Mouse (Mus musculus): ENCODE results near the gene Gm17349.
A peak's percentile ranks its signal among the peaks of the same experiment; 100 is the strongest.
"Not testable (repeated sequence)": the region's sequence is repeated elsewhere in the genome, so short reads cannot be mapped to it uniquely, and the experiment has no call there.

Gene Gm17349

DNA sequence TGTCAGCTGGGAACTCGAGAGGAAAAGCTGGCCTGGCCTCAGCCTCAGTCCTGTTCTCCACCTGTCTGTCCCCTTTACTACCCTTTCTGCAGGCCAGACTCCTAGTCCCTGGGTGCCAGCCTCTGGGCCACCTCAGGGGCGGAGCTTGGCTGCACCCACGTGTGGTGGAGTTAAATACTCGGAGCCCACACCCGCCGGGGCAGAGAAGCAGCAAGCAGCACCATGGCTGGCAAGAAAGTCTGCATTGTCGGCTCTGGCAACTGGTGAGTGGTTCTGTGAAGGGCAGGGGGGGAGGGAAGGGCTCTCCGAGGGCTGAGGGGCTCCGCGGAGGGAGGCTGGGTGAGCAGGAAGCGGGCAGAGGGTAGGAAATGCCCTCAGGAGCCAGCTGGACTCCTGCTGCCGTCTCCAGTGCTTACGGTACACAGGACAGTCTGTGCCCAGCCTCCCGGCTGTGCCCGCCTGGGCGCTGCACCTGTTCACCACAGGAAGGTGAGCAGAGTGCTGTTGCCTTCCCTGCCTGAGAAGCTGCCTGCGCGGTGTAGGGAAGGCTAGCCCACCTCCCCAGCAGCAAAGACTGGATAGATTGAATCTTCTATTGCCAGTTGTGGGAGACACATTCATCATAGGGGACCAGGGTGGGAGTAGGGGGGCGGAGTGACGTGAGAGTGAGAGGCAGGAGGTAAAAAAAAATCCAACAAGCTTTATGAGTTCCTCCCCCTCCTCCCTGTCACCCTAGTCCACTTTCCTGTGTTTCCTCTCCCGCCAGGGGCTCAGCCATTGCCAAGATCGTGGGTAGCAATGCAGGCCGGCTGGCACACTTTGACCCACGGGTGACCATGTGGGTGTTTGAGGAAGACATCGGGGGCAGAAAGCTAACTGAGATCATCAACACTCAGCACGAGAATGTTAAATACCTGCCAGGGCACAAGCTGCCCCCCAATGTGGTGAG is 12.4 kb upstream of the Gm17349 start, which contains the start of gene Gpd1:
Gene Gpd1, plus strand, starts transcription at position 130 of the 949 bp plus-strand sequence.
- DNase-seq (ENCODE audit: low spot score), result peak; percentile 61

DNA sequence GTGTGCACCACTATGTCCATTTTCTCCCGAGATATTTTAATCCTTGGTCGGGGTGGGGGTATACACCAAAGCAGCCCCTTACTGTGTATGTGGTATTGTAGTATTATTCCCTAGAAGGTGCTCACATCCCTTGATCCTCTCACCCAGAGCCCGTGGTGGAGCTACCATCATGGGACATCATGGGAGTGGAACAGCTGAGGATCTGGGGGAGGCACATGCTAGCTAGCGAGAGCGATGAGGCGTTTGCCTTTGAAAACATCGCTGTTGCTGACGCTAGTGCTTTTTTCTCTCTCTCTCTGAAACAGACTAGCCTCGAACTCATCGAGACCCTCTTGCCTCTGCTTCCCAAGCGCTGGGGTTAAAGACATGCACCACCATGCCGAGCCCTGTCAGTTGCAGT is 11.5 kb upstream of the Gm17349 start:
- no peak for DNase-seq (ENCODE audit: low spot score)

DNA sequence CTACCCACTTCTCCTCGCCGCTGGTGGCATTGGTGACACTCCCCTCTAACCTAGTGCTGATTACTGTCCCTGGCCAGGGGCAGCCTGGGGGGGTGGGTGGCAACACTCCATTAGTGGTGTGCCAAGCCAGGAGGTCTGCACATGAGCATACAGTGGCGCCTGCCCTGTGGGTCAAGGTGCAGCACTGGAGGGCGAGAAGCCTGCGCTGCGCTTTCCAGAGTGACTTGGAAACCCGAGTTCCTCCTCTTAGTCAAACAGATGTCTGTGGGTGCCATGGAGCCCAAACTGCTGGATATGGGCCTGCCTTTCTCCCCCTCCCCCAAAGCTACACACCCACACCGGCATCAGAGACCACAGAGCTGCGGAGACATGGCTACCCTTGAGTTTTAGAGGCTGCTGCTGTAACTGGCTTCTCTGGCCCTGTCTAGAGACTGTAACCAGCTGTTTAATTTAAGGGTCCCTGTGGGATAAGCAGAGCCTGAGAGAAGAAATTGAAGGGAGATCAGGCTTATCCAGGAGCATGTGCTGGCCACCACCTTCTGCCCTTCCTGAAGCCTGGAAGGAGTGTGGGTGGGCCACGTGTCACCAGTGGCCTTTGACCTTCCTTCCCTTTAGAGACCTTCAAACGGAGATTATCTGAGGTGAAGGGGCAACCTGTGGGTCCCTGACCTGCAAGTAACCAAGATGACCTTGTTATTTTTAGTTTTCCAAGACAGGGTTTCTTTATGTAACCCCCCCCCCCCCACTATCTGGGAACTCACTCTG is 10.9 kb upstream of the Gm17349 start:
- DNase-seq (ENCODE audit: low spot score), result no peak

DNA sequence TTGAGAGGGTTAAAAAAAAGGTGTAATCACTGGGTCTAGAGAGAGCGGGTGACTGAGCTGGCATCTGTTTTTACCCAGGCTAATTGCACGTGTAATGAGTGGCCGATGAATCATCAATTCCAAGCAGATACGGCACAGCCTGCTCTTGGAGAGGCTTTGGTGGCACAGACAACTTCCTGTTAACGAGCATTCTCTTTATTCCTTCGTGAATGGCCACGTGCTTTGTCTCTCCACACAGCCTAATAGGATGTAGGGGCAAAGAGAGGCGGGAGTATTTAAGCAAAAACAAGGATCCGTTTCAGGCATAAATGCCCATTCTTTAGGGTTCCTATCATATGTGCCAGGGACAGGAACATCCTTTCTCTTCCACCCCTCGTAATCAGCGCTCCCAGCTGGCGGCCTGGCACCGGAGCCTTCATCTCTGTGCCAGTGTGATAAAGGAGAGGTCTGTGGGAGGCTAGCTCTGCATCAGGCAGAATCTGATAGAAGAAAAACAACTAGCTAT is 10.1 kb upstream of the Gm17349 start:
- no peak for DNase-seq (ENCODE audit: low spot score)

DNA sequence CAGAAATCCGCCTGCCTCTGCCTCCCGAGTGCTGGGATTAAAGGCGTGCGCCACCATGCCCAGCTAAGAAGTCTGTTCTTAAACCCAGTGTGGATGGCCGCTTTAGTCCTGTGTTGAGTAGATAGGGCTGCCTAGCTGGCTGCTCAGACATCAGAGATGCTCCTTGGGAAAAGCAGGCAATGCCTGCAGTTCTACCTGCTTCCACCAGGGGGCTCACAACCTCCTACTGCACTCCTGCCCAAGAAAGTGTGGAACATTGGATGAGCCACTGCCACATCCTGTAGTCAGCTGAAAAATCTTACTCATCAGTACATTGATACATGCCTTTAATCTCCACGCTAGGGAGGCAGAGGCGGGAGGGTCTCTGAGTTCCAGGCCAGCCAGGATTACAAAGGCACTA is 9.6 kb upstream of the Gm17349 start:
- DNase-seq (ENCODE audit: low spot score), result peak; percentile 72

DNA sequence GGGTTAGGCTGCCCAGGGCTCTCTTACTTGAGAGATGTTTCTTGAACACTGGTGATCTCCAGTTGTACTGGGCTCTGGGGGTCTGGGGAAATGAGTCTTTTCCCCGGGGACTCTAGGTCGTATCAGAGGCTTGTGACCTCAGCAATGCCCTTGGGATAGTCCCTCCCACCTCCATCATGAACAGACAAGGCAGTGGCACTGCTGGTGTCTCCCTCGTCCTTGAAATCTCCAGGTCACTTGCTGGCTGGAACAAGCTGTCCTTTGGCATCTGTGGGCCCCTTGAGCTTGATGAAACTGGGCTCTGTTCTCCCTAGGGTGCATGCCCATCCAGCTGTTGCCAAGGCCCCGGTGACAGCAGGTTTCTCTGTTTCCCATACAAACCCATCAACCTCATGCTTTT is 8.9 kb upstream of the Gm17349 start:
- peak; percentile 50 for DNase-seq (ENCODE audit: low spot score)

DNA sequence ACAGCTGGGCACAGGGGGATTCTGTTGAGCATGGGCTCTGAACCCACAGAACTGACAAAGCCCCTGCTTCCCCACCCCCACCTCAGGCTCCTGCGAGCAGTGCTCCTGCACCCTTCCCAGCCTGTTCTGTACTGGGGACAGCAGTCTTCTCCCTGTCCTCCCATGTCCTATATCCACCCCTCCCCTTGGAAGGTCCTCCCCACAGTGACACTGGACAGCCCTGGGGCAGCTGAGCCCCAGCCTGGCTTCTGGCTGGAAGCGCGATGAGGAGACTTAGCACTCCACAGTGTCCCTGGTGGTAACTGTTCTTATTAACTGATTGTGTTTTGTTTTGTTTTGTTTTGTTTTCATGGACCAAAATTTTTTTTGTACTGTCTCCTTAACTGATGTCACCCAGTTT is 8.3 kb upstream of the Gm17349 start:
- no peak for DNase-seq (ENCODE audit: low spot score)

DNA sequence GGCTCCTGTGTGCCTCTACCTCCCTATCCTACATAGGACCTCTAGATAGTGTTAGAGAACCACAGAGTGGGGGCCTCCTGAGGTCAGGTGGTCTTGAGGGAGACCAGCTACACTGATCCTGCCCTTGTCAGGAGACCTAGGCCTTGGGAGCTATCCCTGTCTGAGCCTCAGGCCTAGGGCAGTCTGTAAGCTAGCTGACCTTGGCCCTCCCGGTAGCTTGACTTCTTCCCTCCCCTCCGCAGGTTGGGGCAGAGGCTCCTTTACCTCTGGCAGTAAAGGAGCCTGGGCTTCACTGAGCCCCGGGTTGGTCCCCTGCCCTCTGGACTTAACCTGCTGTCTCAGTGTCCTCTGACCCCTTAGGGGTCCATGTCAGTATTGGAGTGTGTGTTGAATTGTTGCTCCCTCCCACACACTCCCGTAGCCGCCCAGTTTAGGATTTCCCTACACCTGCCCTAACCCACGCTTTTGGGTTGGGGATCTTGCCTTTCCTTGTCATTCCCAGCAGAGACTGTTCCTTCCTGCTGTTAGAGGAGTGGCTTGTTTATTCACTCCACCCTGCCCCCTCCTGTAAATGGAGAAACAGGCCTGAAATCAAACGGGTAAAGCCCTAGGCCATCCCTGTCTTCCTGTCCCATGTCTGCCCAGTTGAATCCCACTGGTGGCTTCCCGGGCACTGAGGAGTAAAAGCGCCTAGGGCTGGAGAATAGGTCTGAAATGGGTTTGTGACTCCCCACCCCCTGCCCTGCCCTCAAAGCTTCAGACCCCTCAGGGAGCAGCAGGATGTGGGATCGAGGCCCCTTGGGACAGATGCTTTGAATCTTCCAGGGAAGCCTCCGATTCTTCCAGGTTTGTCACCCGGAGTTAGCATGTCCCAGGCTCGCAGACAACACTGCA is 7.6 kb upstream of the Gm17349 start:
- DNase-seq (ENCODE audit: low spot score), result no peak

DNA sequence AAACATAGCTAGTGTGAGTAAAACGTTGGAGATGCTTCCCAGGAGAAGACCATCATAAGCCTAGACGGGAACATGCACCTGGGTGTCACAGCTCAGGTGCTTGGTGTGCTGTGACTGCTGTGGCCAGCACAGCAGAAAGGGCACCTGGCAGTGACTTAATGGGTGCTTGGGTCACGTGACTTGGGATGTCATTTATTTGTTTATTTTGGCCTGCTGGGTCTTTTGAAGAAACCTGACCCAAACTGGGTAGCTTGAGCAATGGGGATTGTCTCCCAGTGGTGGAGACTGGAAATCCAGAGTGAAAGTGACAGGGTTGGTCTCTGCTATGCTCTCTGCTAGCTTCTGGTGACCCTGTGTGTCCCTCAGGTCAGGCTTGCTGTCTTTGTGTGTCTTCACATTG is 6.2 kb upstream of the Gm17349 start:
- DNase-seq (ENCODE audit: low spot score), result no peak

DNA sequence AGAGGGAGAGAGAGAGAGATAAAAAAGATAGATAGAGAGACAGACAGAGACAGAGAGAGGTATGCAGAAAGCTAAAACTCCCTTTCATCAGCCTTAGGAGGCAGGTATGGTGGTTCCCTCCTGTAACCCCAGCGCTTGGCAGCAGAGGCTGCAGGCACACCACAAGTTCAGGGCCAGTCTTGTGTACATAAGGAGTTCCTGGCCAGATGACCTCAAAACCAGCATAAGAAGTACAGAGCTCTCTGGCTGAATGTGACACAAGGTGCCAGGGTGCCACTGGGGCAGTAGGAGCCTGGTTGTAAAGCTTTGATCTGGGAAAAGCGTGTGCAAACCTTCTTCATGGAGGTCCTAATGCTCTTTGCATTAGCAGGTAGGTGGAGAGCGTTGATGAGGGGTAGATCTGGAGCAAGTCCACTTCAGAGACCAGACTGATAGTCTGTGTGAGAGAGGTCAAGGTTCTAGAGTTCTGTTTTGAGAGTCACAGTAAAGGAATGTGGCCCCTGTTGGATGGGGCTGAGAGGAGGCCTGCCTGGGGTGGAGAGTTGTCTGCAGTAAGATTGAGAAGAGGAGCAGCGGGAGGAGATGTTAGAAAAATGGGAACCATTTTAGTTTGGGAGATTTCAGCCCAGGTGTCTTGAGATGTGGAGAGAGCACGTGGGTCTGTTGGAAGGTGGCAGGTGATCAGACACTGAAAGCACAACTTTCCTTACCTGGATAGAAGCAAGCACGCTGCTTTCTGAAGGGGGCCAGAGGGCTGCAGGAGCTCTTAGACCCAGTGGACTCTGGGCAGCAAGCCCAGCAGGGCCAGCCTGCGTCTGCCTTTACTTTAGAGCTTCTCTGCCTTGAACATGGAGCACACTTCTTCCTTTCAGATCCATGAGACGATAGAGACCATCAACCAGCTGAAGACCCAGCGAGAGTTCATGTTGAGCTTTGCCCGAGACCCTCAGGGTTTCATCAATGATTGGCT is 5.2 kb upstream of the Gm17349 start:
- no peak for DNase-seq (ENCODE audit: low spot score)

DNA sequence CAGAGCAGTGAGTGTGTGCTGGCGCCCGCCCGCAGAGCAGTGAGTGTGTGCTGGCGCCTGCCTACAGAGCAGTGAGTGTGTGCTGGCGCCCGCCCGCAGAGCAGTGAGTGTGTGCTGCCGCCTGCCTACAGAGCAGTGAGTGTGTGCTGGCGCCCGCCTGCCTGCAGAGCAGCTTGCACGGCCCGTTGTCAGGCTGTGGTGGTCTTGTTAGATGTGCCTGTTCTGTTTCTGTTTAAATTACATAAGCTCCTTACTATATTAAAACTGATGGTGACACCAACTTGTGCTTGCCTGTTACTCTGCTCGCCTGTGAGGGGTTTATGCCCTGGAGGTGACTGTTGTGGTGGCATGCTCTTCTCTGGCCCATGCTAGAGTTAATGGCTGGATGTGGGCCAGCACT is 2.9 kb upstream of the Gm17349 start:
- no peak for DNase-seq (ENCODE audit: low spot score)

DNA sequence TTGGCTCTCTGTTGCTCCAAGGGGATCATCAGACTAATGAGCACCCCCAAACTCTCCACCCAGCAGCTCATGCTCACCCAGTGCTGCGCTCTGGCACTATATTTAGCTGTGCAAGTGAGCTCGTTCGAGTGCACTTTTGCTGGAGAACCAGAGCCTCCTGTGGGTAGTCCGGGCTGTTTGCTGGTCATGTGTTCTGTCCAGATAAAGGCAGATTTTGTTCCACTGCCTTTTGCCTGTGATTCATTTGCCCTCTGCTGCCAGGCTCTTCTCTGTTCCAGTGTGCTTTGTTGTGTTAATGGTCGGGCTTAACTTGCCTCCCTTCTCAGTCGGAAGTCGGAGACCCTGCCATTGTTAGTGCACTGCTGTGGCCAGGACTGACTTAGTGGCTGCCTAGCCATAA is 409 bp downstream of the Gm17349 start:
- DNase-seq (ENCODE audit: low spot score), result no peak

DNA sequence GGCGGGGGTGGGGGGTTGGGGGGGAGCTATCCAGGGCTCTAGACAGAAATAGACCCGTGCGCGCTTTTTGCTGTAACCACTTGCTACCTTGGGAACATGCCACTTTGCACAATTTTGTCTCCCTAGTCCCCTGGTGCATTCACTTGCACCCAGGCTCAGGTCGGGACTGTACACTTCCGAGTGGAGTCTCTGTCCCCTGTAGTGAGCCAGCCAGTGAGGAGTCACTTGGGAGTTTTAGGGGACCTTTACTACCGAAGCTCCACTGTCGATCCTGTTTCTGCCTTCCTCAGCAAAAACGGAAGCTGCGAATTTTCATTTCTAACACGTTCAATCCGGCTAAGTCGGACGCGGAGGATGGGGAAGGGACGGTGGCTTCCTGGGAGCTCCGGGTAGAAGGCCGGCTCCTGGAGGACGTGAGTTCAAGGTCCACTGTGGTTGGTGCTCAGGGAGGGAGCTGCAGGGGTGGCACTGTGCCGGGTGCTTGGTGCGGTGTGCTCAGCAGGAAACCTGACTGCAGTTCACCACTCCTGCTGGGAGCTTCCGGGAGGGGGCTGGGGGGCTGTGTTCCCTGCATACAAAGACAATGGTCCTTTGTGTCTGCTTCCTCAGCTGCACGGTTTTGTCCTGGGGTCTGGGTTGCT is 1.1 kb downstream of the Gm17349 start:
- DNase-seq (ENCODE audit: low spot score), result no peak

DNA sequence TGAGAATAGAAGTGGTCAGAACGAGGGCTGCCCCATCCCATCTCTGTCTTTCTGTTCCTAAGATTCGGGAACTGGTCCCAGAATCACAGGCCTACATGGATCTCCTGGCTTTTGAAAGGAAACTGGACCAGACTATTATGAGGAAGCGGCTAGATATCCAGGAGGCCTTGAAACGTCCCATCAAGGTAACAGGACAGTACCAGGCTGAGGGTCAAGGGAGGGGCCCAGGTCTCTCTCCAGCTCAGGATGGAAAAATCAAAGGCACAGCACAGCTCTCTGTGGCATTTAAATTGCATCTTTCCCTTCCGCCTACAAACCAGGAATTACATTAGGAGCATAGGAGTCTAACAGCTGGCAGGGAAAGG is 1.6 kb downstream of the Gm17349 start:
- no peak for DNase-seq (ENCODE audit: low spot score)

DNA sequence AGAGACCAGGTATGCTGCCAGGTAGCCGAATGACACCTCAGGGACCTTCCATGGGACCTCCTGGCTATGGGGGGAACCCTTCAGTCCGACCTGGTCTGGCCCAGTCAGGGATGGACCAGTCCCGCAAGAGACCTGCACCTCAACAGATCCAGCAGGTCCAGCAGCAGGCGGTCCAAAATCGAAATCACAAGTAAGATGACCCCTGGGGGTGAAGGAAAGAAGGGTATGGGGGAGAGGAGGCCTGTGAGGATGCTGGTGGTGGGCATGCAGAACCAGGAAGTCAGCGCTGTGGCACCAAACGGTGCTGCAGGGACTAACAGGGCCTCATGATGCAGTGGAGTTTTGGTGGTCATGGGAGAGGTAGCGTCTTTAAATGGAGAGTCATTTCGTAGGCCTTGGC is 2.2 kb downstream of the Gm17349 start:
- no peak for DNase-seq (ENCODE audit: low spot score)

DNA sequence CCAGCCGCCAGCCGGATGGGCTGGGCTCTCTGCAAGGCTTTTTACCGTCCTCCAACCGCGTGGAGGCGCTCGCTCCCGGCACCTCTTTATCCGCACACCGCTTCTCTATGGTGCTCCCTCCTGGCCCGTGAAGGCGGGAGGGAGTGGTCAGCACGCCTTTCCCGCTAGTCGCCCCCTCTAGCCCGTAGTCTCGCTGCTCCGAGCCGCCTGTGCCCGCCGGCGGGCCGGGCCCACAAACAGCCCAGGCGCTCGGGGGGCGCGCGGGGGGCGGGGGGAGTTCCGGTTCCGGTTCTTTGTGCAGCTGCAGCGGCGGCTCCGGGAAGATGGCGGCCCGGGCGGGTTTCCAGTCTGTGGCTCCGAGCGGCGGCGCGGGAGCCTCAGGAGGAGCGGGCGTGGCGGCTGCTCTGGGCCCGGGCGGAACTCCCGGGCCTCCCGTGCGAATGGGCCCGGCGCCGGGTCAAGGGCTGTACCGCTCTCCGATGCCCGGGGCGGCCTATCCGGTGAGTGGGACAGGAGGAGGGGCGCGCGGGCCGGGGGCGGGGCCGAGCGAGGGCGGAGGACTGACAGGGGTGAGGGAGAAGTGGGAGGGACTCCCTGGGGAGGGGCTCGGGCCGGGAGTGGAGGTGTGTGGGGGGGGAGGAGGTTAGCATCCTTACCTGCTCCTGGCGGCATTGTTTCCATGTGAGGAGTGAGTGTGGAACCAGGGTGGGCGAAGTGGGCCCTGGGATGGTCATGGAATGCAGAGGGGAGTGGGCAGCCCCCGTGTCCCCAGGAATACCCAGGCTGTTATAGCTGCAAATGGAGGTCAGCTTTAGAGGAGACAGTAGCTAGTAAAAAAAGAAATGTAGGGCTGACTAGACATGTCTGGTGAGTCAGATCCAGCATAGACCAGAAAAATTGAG is 3.0 kb downstream of the Gm17349 start, which contains the start of gene Smarcd1:
Gene Smarcd1, plus strand, starts transcription at position 131 of the 902 bp plus-strand sequence.
- DNase-seq (ENCODE audit: low spot score), result peak; percentile 95

DNA sequence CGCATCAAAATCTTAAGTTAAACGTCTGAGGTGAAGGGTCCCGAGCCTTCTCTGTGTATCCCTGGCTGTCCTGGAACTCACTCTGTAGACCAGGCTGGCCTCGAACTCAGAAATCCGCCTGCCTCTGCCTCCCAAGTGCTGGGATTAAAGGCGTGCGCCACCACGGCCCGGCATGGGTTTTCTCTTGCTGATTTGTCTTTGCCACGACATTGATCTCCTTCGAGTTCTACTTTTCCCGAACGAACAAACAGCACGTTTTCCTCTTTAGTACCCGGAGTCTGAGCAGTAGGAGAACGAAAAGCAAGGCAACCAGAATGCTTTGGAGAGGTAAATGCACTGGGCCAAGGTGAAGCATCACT is 3.7 kb downstream of the Gm17349 start:
- DNase-seq (ENCODE audit: low spot score), result not testable (repeated sequence)

DNA sequence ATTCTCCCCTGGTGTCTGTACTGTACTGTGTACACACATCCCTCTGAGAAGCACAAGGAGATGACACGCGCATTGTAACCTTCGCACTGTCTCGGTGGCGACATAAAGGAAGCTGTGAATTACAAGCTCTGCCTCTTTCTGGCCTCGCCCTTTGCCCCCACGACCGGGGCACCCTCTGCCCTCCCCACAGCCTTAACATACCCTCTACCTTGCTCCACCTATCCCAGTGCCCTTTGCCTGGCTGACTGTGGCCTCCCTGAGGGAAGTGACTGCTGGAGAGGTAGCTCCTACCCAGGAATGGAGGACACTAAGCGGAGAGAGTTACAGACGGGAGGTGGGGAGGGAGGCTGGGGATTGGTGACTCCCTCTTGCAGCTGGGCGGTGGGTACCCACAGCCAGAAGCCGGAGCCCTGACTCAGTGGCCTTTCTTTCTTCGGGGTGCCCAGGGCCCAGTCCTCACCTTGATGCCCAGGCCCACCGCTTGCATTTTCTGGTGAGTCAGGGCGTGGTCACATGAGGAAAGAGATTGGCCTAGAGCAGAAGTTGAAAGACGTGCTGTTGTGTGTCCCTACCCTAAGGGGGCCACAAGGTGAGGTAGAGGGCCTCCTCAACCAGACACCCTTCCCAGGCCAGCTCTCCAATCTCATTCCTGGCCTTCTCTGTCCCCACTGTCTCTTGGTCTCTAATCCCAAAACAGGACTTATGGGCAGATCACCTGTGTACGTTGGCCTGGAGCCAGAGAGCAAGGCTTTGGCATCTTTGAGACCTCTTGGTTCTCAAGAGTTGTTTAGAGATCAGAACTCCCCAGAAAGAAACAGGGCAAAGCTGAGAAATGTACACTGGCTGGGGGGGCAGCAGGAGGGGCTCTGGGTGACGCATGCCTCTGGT is 4.8 kb downstream of the Gm17349 start:
- no peak for DNase-seq (ENCODE audit: low spot score)

Data from ovary, postnatal 36 days (tissue).